Mouse (Mus musculus) heart, embryonic 11.5 days (tissue): Measurements from ENCODE around the gene Zfp526. TPM values are rescaled to one million over a fixed set of nuclear protein-coding genes. Genes with fewer than 3 reads are reported as not detected.
A peak's percentile ranks its signal among the peaks of the same experiment; 100 is the strongest.

Experiments used
- ATAC-seq: fragments of 200-750 bp; cut with Nextera tagmentation; replicated peaks from 2 replicates; pipeline ENCODE4 v1.8.0; 2017; ENCODE audit warnings: moderate library complexity; ENCODE audit not compliant: insufficient number of reproducible peaks, low FRiP score, low TSS enrichment
- H3K27ac ChIP-seq: fragments of 300-500 bp; sonication (generic); 2 replicates; pipeline ENCODE4 v1.5.1; 2014; ENCODE audit warnings: mild to moderate bottlenecking, low read depth, low read length
- H3K27me3 ChIP-seq: fragments of 300-500 bp; sonication (generic); 2 replicates; pipeline ENCODE4 v1.6.1; 2014; ENCODE audit warnings: mild to moderate bottlenecking, low read length, mixed read lengths; ENCODE audit not compliant: control insufficient read depth, insufficient read depth
- H3K36me3 ChIP-seq: fragments of 300-500 bp; sonication (generic); 2 replicates; pipeline ENCODE4 v1.6.1; 2014; ENCODE audit warnings: mild to moderate bottlenecking, low read length, moderate library complexity, mixed read lengths; ENCODE audit not compliant: control insufficient read depth, insufficient read depth
- H3K4me1 ChIP-seq: fragments of 300-500 bp; sonication (generic); 2 replicates; pipeline ENCODE4 v1.6.1; 2014; ENCODE audit warnings: low read length; ENCODE audit not compliant: control insufficient read depth, insufficient read depth
- H3K4me2 ChIP-seq: fragments of 300-500 bp; sonication (generic); 2 replicates; pipeline ENCODE4 v1.6.1; 2014; ENCODE audit warnings: mild to moderate bottlenecking, moderate library complexity
- H3K4me3 ChIP-seq: fragments of 300-500 bp; sonication (generic); 2 replicates; pipeline ENCODE4 v1.5.1; 2014; ENCODE audit warnings: low read depth, low read length
- H3K9ac ChIP-seq: fragments of 300-500 bp; sonication (generic); 2 replicates; pipeline ENCODE4 v1.6.1; 2014; ENCODE audit warnings: mild to moderate bottlenecking, low read depth, low read length, moderate library complexity
- H3K9me3 ChIP-seq: fragments of 300-500 bp; sonication (generic); replicated peaks from 2 replicates; pipeline ENCODE4 v1.6.1; 2016; ENCODE audit warnings: low read length; ENCODE audit not compliant: control insufficient read depth
- WGBS: fragments of 180-500 bp; shearing (Covaris S2); extraction: QIAGEN DNeasy Blood & Tissue Kit; methylation state at CpG from one replicate; pipeline ENCODE4 v1.1.7; 2014; ENCODE audit not compliant: insufficient replicate concordance; 5-methylcytosine and 5-hydroxymethylcytosine counted together
- polyA plus RNA-seq: library from polyadenylated mRNA; unstranded; fragments of >200 nt; fragmentation: Nextera tagmentation; extraction: Ambion mirVana; gene quantifications from 2 replicates; pipeline ENCODE4 v1.2.1, GENCODE M21; 2014

Zfp526 gene
- polyA plus RNA-seq, 1 experiment from 2014 or later = 2.7 TPM

DNA sequence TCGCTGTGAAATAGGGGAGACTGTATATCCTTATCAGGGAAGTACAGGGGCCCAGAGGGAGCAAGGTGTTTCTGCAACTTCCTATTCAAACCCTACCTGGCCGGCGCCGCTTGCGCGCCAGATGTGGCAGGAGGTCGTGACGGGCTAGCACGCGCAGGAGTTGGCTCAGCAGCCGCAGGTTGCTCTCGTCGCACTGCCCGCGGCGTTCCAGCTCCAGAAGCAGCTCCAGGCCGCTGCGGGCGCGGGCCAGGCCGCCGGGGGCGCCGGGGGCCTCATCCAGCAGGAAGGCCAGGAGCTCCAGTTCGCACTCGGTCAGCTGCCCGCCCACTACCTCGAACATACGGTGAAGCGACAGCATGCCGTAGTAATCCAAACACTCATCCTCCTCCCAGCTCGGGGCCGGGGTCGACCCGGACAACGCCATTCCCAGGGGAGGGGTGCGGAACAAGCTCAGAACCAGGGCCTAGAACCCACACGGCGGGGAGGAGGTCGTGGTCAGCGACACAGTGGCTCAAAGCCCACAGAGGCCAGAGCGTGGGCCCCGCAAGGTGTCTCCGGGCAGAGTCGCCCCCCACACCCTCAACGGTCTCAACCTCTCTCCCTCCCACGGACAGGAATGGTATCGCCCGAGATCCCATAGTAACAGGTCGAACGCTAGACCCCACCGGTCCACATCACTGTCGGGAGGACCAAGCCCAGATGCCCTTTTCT lies 2.4 kb upstream of the Zfp526 start:
- H3K4me1 ChIP-seq = peaks cover 24% of the 10 kb centered on the region
- no peaks in the 10 kb centered on the region; the same call in 1 of the 2 replicates for H3K36me3 ChIP-seq
- peak overlapping the region; percentile 84 for H3K4me3 ChIP-seq
- peak overlapping the region; percentile 81 for H3K27ac ChIP-seq
- WGBS = under 1% methylated on average over 53 of the region's 53 CpGs
- no peaks in the 10 kb centered on the region for H3K9me3 ChIP-seq
- no peaks in the 10 kb centered on the region for H3K27me3 ChIP-seq
- peak overlapping the region; percentile 96 for H3K4me2 ChIP-seq
- peak overlapping the region; percentile 90 for H3K9ac ChIP-seq
- ATAC-seq = no peak; the same call in 1 of the 2 replicates

DNA sequence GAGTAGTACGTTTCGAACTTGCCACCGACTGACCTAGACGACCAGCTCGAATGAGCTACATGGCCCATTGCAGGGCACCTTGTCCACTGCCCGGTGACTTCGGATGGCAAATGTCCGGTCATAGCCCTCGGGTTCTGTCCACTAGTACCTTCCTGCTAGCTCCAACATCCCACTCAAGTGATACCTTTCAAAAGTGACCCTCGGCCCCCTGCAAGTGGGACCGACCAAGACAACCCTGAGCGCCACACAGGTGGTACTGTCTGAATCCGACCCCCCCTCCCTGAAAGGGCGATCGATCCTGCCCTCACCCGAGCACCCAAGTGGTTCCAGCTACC lies 1.8 kb upstream of the Zfp526 start:
- H3K27me3 ChIP-seq = no peaks in the 10 kb centered on the region
- no peaks in the 10 kb centered on the region for H3K9me3 ChIP-seq
- H3K4me3 ChIP-seq = peak overlapping the region; percentile 84
- peak overlapping the region; percentile 90 for H3K9ac ChIP-seq
- H3K27ac ChIP-seq = peak overlapping the region; percentile 81
- peak overlapping the region; percentile 96 for H3K4me2 ChIP-seq
- WGBS = 0% methylated on average over 16 of the region's 16 CpGs
- no peak; the same call in 1 of the 2 replicates for ATAC-seq
- peaks cover 24% of the 10 kb centered on the region for H3K4me1 ChIP-seq
- peaks cover 4% of the 10 kb centered on the region; the same call in 1 of the 2 replicates for H3K36me3 ChIP-seq

GRCm38 (mm10) chr7:25219756-25220456 lies 1.3 kb upstream of the Zfp526 start:
- peak overlapping the region; percentile 96 for H3K4me2 ChIP-seq
- WGBS = 2% methylated on average over 31 of the region's 31 CpGs
- peak; percentile 77 for ATAC-seq
- peak overlapping the region; percentile 90 for H3K9ac ChIP-seq
- H3K27ac ChIP-seq = peak overlapping the region; percentile 90
- peak overlapping the region; percentile 84 for H3K4me3 ChIP-seq
- H3K27me3 ChIP-seq = no peaks in the 10 kb centered on the region
- no peaks in the 10 kb centered on the region for H3K9me3 ChIP-seq
- H3K36me3 ChIP-seq = peaks cover 7% of the 10 kb centered on the region
- H3K4me1 ChIP-seq = peaks cover 24% of the 10 kb centered on the region

- Histone ChIP-seq H3K36me3 (peaks cover 14% of the 10 kb centered on the region), H3K9me3 (no peaks in the 10 kb centered on the region), H3K27me3 (no peaks in the 10 kb centered on the region), H3K4me2 (peak within 1 kb of the TSS; percentile 96), H3K4me1 (peaks cover 24% of the 10 kb centered on the region), H3K27ac (peak within 1 kb of the TSS; percentile 90), H3K4me3 (peak within 1 kb of the TSS; percentile 84), H3K9ac (peak within 1 kb of the TSS; percentile 90)
- 0 out of 2 replicates have a peak, but pooled peaks have one; percentile 1 for ATAC-seq
- 4% methylated on average over 20 of the region's 20 CpGs for WGBS
Measured at GRCm38 (mm10) chr7:25220457-25221101, 646 bp upstream of the Zfp526 start, which contains the start of gene Dedd2. Dedd2 (minus strand) TSS chr7:25220615.

- ATAC-seq = no peak
- Histone ChIP-seq H3K9me3 (no peaks in the 10 kb centered on the region), H3K27me3 (no peaks in the 10 kb centered on the region), H3K27ac (no peak overlapping the region), H3K4me2 (peak overlapping the region; percentile 96), H3K4me3 (peak overlapping the region; percentile 84), H3K9ac (peak overlapping the region; percentile 82), H3K36me3 (peaks cover 27% of the 10 kb centered on the region), H3K4me1 (peaks cover 24% of the 10 kb centered on the region)
- WGBS = 83% methylated on average over 10 of the region's 10 CpGs
Measured at GRCm38 (mm10) chr7:25222275-25222967, 1.2 kb downstream of the Zfp526 start.

DNA sequence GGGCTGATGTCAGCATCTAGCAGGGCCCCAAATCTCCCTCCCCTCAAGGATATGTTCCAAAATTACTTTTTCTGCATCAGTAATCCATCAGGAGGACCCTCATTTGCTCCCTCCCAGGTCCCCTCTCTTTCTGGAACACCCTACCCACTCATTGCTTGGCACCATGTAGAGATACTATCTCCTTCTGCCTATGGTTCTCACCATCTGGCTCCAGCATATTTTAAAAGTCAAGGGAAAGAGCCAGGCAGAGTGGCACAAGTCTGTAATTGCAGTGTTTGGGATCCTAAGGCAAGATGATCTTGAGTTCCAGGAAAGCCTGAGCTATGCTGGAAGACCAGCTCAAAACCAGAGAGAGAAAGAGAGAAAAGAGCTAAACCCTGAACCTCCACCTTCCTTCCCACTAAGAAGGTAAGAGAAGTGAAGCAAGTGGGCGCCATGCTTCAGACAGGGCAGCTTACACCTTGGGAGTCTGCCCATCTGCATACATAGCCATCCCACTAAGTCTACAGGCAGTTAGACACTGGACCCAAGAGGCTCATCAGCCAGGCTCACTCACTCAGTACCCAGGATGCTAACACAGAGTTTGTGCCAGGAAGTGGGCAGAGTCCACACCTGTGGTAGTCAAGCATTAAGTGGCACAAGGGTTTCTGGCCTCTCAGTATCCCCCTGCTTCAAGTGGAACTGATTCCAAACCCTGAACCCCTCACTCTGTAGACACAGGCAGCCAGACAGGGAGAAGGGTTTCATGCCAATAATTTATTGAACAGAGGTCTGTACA lies 6.5 kb downstream of the Zfp526 start:
- no peak for ATAC-seq
- WGBS = 84% methylated on average over 1 of the region's 1 CpGs
- no peak overlapping the region for H3K9ac ChIP-seq
- H3K27ac ChIP-seq = no peak overlapping the region
- no peaks in the 10 kb centered on the region for H3K27me3 ChIP-seq
- no peak overlapping the region for H3K4me2 ChIP-seq
- no peak overlapping the region for H3K4me3 ChIP-seq
- peaks cover under 1% of the 10 kb centered on the region; the same call in 1 of the 2 replicates for H3K4me1 ChIP-seq
- peaks cover 64% of the 10 kb centered on the region for H3K36me3 ChIP-seq
- no peaks in the 10 kb centered on the region for H3K9me3 ChIP-seq

GRCm38 (mm10) chr7:25230690-25231285 lies 9.6 kb downstream of the Zfp526 start:
- H3K27ac ChIP-seq = no peak overlapping the region
- no peak overlapping the region for H3K4me3 ChIP-seq
- H3K4me2 ChIP-seq = no peak overlapping the region
- H3K4me1 ChIP-seq = peaks cover under 1% of the 10 kb centered on the region; the same call in 1 of the 2 replicates
- ATAC-seq = no peak
- H3K9me3 ChIP-seq = no peaks in the 10 kb centered on the region
- H3K9ac ChIP-seq = no peak overlapping the region
- 86% methylated on average over 9 of the region's 9 CpGs for WGBS
- no peaks in the 10 kb centered on the region for H3K27me3 ChIP-seq
- peaks cover 56% of the 10 kb centered on the region for H3K36me3 ChIP-seq
